Mouse (Mus musculus): ENCODE measurements around the gene Fbxl20. TPM values are rescaled to one million over a fixed set of nuclear protein-coding genes. Genes with fewer than 3 reads are reported as not detected.

The Fbxl20 gene
- 13.8 and 15.1 TPM in 2 replicates for polyA plus RNA-seq (2012; rRNA removed)

GRCm38 (mm10) chr11:98149786-98150624 lies at the start of gene Fbxl20:
Gene Fbxl20 (minus strand): TSS chr11:98150403.

GRCm38 (mm10) chr11:98192901-98193805 lies 43.0 kb upstream of the Fbxl20 start, which contains the start of gene Med1:
Gene Med1 (minus strand): TSS chr11:98193293.

GRCm38 (mm10) chr11:98052989-98053834 lies 97.0 kb downstream of the Fbxl20 start, which contains the start of gene Stac2:
Gene Stac2 (minus strand): TSS chr11:98053462.

Other genes starting within 250 kb of the Fbxl20 start
- gene Plxdc1, start 164.0 kb downstream of the Fbxl20 start, polyA plus RNA-seq (2012; rRNA removed) = 2.0 and 2.4 TPM in 2 replicates
- gene Arl5c, start 154.2 kb downstream of the Fbxl20 start, polyA plus RNA-seq (2012; rRNA removed) = 1.1 and 1.3 TPM in 2 replicates
- 18.1 and 18.5 TPM in 2 replicates for gene Cacnb1, start 127.4 kb downstream of the Fbxl20 start, polyA plus RNA-seq (2012; rRNA removed)
- 480 and 591 TPM in 2 replicates for gene Rpl19, start 123.7 kb downstream of the Fbxl20 start, polyA plus RNA-seq (2012; rRNA removed)
- 0.47 and 0.53 TPM in 2 replicates for gene Stac2, start 96.9 kb downstream of the Fbxl20 start, polyA plus RNA-seq (2012; rRNA removed)
- 7.0 and 7.1 TPM in 2 replicates for gene Med1, start 42.9 kb upstream of the Fbxl20 start, polyA plus RNA-seq (2012; rRNA removed)
- 9.5 and 11.4 TPM in 2 replicates for gene Cdk12, start 52.7 kb upstream of the Fbxl20 start, polyA plus RNA-seq (2012; rRNA removed)
- 0.05 TPM in 1 of 2 replicates, not detected in the other for gene Neurod2, start 179.2 kb upstream of the Fbxl20 start, polyA plus RNA-seq (2012; rRNA removed)
- gene Ppp1r1b, start 198.0 kb upstream of the Fbxl20 start, polyA plus RNA-seq (2012; rRNA removed) = 327 and 357 TPM in 2 replicates
- 156 and 194 TPM in 2 replicates for gene Stard3, start 208.0 kb upstream of the Fbxl20 start, polyA plus RNA-seq (2012; rRNA removed)
- 0.90 and 0.94 TPM in 2 replicates for gene Tcap, start 233.4 kb upstream of the Fbxl20 start, polyA plus RNA-seq (2012; rRNA removed)
- gene Pnmt, start 236.0 kb upstream of the Fbxl20 start, polyA plus RNA-seq (2012; rRNA removed) = not detected in 2 replicates

All from colon, adult 2 months (tissue).